Mouse (Mus musculus) frontal cortex, adult 2 months (tissue): ENCODE data around the gene 9930022D16Rik. TPM values are rescaled to one million over a fixed set of nuclear protein-coding genes. Genes with fewer than 3 reads are reported as not detected.

ENCODE experiments used
- DNase-seq, 2 experiments: peaks; one replicate each; pipeline ENCODE4 v3.0.0; 2022; ENCODE audit warnings: low spot score in 1 of 2; ENCODE audit errors: extremely low spot score in 1 of 2
- polyA plus RNA-seq: library from polyadenylated mRNA; depleted of rRNA; stranded (reverse); fragments of >200 nt; gene quantifications from 2 replicates; pipeline ENCODE4 v1.2.3, GENCODE M21; 2012

The 9930022D16Rik gene
- polyA plus RNA-seq, 1 experiment, result 0.06 TPM

- DNase-seq, result no peak
Observed at GRCm38 (mm10) chr11:109416709-109417420, 3.1 kb downstream of the 9930022D16Rik start.

GRCm38 (mm10) chr11:109417472-109418040 lies 3.8 kb downstream of the 9930022D16Rik start:
- no peak for DNase-seq

GRCm38 (mm10) chr11:109419461-109419860 lies 5.7 kb downstream of the 9930022D16Rik start:
- DNase-seq, result no peak

- no peak for DNase-seq
Observed at GRCm38 (mm10) chr11:109419961-109420566, 6.3 kb downstream of the 9930022D16Rik start.

DNA sequence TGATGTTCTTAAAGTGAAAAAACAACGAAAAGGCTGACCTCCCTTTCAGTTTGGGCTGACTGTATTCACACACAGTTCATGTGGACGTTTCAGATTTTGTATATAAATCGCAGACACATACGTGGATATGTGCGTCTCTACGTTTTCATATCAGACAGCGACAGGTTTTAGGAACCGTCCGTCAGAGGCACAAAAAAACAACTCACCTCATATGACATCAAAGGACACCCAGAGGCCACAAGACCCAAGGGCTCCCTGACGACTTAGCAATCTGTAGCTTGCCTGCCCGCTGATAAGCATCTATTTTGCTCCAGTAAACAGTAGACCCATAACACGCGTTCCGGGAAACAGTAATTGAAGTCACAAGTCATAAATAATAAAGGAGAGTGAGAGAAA lies 6.8 kb downstream of the 9930022D16Rik start:
- DNase-seq, result no peak

- no peak for DNase-seq
Observed at GRCm38 (mm10) chr11:109421205-109421604, 7.5 kb downstream of the 9930022D16Rik start.

GRCm38 (mm10) chr11:109422263-109422662 lies 8.5 kb downstream of the 9930022D16Rik start:
- no peak for DNase-seq

- DNase-seq, result no peak
Observed at GRCm38 (mm10) chr11:109423294-109423693, 9.6 kb downstream of the 9930022D16Rik start.

DNA sequence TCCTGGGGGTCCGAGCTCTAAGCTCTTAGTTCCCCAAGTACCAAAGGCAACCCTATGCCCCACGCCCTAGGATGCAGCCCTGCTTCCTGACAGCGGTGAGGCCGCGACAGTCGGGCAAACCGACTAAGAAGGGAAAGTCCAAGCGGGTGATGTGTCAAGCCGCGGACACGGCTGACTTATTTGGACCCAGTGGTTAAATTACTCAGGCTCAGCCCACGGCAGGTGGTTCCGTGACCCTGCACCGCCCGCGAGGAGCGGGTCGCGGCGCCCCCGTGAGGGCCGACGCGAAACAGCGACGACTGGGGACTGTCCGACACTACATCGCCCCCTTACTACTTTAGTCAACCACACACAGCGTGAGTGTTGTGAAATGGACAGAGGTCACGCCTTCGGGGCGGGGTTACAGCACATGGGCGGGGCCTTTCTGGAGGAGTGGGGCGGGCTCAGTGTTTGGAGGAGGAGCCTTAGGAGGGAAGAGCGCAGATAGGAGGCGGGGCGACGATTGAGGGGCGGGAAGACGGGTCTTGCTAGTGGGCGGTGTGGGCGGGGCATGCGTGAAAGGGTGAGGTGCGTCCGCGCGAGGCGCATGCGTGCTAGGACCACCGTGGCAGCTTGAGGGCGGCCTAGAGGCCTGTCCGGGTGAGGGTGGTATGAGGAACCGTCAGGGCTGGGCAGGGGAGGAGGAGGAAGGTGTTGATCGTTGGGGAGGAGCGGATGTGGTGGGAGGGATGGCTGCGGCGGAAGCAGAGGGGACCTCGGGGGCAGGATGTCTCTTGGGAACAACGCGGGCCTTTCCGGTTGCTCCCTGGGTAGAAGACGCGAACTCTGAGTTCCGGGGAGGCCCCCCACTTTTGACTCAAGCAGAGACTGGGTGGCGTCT lies 11.9 kb downstream of the 9930022D16Rik start, which contains the start of gene Amz2:
Amz2 (plus strand) TSS at position 555 of the 880 bp plus-strand sequence.
- DNase-seq, result peak; percentile 96 to 98

DNA sequence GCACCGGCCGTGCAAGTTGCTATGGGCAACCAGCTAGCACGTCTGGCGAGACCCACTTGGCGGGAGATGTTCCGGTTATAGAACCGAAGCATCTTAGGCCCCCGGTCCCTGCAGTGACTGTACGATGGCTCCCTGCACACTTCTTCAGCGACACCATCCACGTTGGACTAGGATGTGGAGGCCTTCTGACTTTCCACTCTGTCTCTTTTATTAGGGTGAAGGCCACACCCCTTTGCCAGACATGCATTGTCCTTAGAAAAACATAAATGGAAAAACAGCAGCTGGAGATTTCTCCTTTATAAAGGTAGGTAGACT lies 12.5 kb downstream of the 9930022D16Rik start:
- no peak for DNase-seq

GRCm38 (mm10) chr11:109427353-109427752 lies 13.6 kb downstream of the 9930022D16Rik start:
- DNase-seq, result no peak

GRCm38 (mm10) chr11:109434233-109434798 lies 20.6 kb downstream of the 9930022D16Rik start:
- DNase-seq, result no peak

DNA sequence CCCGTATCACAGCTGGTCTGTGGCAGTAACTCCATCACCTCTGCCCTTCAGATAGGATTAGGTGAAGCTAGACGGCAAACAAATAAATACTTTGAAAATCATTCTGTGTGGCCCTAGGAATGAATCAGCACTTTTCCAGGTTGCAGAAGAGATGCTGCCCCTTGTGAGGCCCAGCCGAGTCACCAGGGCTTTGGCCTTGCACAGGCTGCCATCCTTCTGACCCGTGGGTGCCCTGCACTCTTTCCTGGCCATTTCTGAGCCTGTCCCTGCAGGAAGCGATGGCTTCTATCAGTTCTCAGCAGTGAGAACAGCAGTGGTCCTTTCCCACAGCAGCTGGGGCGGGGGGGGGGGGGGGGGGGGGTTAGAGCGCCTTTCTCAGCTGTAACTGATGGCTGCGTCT lies 23.2 kb downstream of the 9930022D16Rik start:
- DNase-seq, result no peak

- DNase-seq, result no peak
Observed at GRCm38 (mm10) chr11:109439209-109439608, 25.5 kb downstream of the 9930022D16Rik start.

DNA sequence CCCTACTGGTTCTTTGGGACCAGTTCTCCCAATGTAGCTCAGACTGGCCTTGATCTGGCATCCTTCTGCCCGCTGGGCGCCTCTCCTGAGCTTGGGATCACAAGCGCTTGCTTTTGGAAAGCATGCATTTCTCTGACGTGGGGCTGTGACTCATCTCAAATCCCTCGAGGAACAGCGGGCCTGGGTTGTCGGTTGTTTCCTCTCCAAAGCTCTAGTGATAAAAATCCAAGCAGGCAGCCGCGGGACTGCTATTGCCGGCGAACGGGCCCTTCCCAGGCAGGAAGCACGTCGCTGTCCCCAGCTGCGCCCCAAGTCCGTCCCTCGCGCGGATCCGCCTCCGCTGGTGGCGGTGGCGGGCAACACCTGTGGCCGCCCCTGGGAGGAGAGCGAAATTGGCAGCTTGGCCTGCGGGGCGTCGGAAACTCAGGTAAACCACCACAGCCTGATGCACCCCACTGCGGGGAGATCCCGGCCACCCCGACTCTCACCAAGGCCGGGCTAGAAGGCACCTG lies 26.2 kb downstream of the 9930022D16Rik start:
- peak; percentile 32 to 69 for DNase-seq

DNA sequence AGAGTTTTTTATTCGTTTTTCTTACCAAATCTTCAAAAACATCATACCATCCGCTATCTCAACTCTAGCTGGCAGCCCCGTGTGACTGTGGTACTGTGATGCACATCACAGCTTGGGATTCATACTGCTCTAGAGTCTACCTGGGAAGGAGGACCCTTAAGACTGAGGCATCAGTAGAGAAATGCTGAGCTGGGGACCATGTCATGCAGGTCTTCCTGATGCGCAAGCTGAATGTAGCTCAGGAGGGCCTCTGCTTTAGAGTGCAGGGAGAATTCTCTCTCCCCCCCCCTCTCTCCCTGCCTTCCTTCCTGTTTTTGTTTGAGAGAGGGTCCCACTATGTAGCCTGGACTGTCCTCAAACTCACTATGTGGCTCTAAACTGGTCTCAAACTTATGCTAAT lies 26.9 kb downstream of the 9930022D16Rik start:
- no peak for DNase-seq

GRCm38 (mm10) chr11:109441119-109441518 lies 27.4 kb downstream of the 9930022D16Rik start:
- no peak for DNase-seq

DNA sequence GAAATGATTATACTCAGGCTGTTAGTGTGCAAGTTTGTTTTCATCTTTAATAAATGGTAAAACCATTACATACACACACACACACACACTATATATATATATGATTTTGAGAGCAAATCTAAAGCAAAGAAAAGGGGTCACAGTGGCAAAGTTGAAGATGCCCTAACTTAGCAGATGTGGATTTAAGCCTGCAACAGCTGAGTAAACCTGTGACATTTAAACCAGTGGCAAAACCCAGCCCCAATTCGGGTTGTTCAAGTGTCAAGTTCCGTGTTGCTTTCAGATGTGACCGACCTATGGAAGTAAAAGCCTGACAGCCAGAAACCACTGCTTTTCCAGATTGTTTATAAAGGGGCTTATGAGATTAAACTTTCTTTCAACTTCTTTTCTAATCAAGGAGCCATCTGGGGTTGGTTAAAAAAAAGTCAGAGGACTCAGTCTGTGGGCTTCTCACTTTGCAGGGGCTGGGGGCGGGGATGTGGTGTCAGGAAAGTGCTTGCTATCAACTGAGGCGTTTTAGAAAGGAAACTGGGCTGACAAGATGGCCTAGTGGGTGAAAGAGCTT lies 28.5 kb downstream of the 9930022D16Rik start:
- DNase-seq, result no peak

DNA sequence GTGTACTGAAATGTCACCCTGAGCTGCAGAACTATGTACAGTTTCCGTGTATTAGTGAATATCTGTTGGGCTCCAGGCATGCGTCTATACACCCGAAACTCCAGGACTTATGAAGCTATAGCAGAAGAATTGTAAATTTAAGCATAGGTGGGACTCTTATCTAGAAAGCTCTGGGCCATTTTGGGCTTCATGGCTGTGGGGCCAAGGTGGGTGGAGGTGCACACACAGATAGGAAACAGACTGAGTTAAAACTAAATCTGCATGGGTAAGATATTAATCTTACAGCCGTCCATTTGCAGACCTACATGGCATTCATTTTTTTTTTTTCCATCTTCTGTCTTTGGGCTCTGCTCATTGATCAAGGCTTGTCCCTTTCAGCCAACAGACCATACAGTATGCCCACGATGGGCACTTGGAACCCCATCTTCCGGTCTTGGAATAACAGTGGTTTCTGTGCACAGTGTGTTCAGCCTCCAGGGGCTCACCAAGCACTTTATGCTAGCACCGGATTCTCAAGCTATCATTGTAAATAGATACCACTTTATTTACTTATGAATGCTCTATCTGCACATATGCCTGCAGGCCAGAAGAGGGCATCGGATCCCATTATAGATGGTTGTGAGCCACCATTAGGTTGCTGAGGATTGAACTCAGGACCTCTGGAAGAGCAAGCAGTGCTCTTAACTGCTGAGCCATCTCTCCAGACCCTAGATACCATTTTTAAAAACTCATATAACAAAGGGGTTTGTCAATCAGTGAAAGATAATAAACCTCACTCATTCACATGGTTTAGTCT lies 29.9 kb downstream of the 9930022D16Rik start:
- DNase-seq, result no peak
